Mouse (Mus musculus) CD4-positive helper T cell, adult 2 months (primary cell): ENCODE data around the gene Atp1a4.
A peak's percentile ranks its signal among the peaks of the same experiment; 100 is the strongest.

Experiments
- DNase-seq: peaks from one replicate; pipeline ENCODE4 v3.0.0-alpha.2; 2012; ENCODE audit warnings: low read depth, missing footprints, low spot score

The Atp1a4 gene

DNA sequence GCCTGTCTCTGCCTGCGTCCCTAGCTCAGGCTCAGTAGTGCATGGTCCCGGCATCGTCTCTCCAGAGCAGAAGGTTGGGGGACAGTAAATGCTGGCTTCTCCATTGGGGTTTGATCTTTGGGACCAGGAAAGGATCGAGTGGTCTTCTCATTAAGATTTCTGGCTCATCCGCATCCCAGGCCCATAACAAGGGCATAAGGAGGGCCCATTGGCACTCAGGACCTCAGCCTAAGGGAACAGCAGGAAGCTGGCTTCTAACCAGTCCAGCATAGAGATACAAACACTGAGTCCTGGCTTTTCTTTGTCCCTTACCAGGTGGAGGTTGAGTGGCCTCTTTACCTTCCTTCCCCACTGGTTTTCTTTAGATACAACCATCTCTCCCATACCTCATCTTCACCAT is 60.4 kb downstream of the Atp1a4 start:
- no peak for DNase-seq

GRCm38 (mm10) chr1:172197146-172197545 is 61.1 kb downstream of the Atp1a4 start:
- peak; percentile 47 for DNase-seq

GRCm38 (mm10) chr1:172194435-172194834 is 63.8 kb downstream of the Atp1a4 start:
- no peak for DNase-seq

DNA sequence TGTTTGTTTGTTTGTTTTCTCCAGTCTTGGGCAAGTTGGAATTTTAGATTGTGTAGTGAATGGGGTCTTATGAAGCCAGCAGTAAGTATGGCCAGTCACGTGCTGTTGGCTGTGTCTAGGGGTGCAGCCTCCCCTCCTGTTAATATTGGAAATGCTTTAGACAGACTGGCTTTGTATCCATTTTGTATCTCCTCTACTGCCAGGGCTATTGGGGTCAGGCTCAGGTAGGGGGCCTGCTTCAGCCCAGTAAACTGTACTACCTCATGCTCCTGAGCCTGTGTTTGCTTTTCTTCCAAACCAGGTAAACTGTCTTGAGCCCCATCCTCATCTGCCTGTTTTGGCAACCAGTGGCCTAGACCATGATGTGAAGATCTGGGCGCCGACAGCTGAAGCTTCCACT is 66.0 kb downstream of the Atp1a4 start:
- DNase-seq, result no peak

- no peak for DNase-seq
Observed at GRCm38 (mm10) chr1:172191578-172191977, 66.6 kb downstream of the Atp1a4 start.

GRCm38 (mm10) chr1:172188891-172189290 is 69.3 kb downstream of the Atp1a4 start:
- no peak for DNase-seq

DNA sequence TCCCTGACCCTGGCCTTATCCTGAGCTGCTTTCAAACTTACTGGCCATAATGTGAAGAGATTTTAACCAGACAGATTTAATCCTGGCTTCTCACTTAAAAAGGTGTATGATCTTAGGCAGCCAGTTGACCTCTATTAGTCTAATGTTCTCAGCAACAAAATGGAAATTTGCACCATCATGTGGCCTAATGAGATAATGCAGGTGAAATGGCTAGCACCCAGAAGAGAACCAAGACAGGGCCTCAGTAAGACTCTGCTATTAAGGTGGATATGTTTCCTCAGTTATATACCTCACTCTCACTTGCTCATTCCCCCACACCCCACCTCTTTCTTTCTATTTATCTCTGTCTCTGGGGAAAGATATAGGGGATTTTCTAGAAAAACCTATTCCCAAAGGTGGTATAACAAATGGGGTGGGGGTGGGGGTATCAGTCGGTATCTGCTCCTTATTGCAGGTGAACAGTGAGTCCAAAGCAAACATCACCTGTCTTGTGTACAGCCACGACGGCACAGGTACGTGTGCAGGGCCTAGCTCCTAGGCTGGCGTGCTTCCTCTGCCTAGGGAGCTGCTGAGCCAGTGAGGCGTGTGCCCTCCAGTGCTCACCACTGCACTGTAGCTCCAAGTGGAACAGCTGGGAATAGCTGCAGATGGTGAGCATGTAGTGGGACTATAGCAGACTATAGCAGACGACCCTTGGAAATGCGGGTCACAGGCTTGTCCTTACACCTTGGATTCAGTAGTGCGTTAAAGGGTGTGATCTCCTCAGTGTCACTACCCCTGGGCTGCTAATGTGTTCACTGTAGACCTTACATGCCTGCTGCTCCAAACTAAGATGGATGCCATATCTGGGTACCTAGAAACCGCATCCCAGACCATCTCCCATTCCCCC is 71.6 kb downstream of the Atp1a4 start:
- no peak for DNase-seq

DNA sequence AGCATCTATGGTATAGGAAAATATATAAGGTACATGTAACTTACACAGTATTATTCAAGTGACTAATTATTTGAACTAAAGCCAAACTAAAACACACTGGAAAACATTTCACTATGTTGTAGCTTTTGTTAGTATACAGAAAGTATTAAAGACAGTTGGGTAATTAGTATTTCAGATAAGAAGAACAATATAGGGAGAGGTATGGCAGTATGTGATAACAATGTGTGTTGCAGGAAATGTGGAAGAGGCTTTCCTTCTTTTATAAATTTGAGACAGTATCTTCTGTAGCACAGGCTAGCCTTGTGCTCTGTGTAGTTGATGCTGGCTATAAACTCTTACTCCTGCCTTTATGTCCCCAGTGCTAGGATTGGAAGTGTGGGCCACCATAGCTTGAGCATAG is 74.3 kb downstream of the Atp1a4 start:
- DNase-seq, result no peak

GRCm38 (mm10) chr1:172183056-172183455 is 75.2 kb downstream of the Atp1a4 start:
- no peak for DNase-seq

GRCm38 (mm10) chr1:172181777-172182176 is 76.4 kb downstream of the Atp1a4 start:
- no peak for DNase-seq

DNA sequence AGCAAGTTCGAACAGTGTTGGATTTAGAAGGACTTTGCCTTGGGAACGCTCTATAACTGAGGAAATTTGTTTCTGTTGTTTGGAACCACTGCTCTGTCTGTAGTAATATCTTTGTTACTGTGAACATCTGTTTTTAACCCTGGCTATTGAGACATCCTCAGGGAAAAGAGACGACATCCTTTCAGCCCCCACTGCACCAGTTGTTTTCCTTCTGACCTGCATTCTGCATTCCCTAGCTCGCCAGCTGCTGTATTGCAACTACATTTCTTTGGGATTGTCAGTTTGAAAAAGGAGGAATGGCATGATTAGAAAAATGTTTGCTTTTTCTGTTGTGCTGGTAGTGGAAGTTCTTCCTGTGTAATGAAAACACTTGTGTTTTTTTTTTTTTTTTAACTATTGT is 77.3 kb downstream of the Atp1a4 start:
- no peak for DNase-seq

DNA sequence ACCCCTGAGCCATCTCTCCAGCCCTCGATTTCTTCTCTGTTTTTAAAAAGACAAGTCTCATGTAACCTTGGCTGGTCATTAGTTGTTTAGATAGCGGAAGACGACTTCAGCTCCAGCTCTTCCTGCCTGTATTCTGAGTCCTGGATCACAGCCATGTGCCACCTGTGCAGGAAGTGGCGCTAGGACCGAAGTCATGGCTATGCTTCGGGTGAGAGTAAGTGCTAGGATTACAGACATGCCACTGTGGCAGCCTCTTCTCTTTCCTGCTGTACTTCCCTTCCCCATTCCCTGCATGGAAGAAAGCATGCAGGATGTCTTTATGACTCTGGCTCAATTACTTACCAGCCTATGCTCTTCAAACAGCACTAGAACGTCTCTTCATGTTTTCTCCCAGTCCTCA is 79.1 kb downstream of the Atp1a4 start:
- no peak for DNase-seq

DNA sequence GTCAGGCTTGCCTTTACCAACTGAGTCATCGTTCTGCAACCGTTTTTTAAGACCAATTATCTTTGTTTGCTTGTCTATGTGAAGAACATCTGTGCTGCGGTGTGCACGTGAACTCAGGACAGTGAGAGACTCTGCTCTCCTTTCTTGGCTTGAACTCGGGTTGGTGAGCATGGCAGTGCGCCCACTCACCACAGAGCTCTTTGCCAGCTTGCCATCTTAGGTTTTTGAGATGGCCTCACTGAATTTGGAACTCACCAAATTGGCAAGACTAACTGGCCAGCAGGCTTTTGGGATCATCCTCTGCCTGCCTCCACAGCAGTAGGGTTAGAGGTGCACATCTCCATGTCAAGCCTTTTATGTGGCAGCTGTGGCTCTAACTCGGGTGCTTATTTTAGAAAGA is 80.4 kb downstream of the Atp1a4 start:
- DNase-seq, result no peak
